Mouse (Mus musculus) skeletal muscle tissue, adult 2 months (tissue): Measurements from ENCODE around the gene Stard13.
A peak's percentile ranks its signal among the peaks of the same experiment; 100 is the strongest.

Experiments
- DNase-seq: peaks from one replicate; pipeline ENCODE4 v3.0.0-alpha.2; 2012; ENCODE audit warnings: low read depth, low spot score

Stard13 gene

GRCm38 (mm10) chr5:151228367-151229005 lies 5.2 kb downstream of the Stard13 start:
- no peak for DNase-seq

GRCm38 (mm10) chr5:151223696-151224366 lies 9.8 kb downstream of the Stard13 start:
- no peak for DNase-seq

- DNase-seq = no peak
Measured at GRCm38 (mm10) chr5:151222791-151223190, 10.8 kb downstream of the Stard13 start.

GRCm38 (mm10) chr5:151218689-151219115 lies 14.9 kb downstream of the Stard13 start:
- DNase-seq = no peak

- no peak for DNase-seq
Measured at GRCm38 (mm10) chr5:151213097-151213496, 20.5 kb downstream of the Stard13 start.

- DNase-seq = no peak
Measured at GRCm38 (mm10) chr5:151210869-151211268, 22.8 kb downstream of the Stard13 start.

- no peak for DNase-seq
Measured at GRCm38 (mm10) chr5:151210060-151210459, 23.6 kb downstream of the Stard13 start.

- DNase-seq = no peak
Measured at GRCm38 (mm10) chr5:151205017-151205416, 28.6 kb downstream of the Stard13 start.

GRCm38 (mm10) chr5:151202925-151203324 lies 30.7 kb downstream of the Stard13 start:
- no peak for DNase-seq

GRCm38 (mm10) chr5:151201220-151201619 lies 32.4 kb downstream of the Stard13 start:
- DNase-seq = no peak

GRCm38 (mm10) chr5:151199235-151199634 lies 34.4 kb downstream of the Stard13 start:
- DNase-seq = no peak

GRCm38 (mm10) chr5:151196603-151197272 lies 36.9 kb downstream of the Stard13 start:
- DNase-seq = no peak

- no peak for DNase-seq
Measured at GRCm38 (mm10) chr5:151193885-151194520, 39.6 kb downstream of the Stard13 start.

GRCm38 (mm10) chr5:151192266-151192665 lies 41.4 kb downstream of the Stard13 start:
- no peak for DNase-seq

GRCm38 (mm10) chr5:151190764-151191163 lies 42.9 kb downstream of the Stard13 start:
- no peak for DNase-seq

GRCm38 (mm10) chr5:151189789-151190378 lies 43.8 kb downstream of the Stard13 start:
- DNase-seq = peak; percentile 71

GRCm38 (mm10) chr5:151189321-151189720 lies 44.3 kb downstream of the Stard13 start:
- no peak for DNase-seq

GRCm38 (mm10) chr5:151188659-151189058 lies 45.0 kb downstream of the Stard13 start:
- DNase-seq = no peak

- no peak for DNase-seq
Measured at GRCm38 (mm10) chr5:151187336-151187735, 46.3 kb downstream of the Stard13 start.

- DNase-seq = no peak
Measured at GRCm38 (mm10) chr5:151185286-151185856, 48.3 kb downstream of the Stard13 start.

- DNase-seq = peak; percentile 35
Measured at GRCm38 (mm10) chr5:151183656-151184240, 49.9 kb downstream of the Stard13 start.
